Mouse (Mus musculus) brain, embryonic 14.5 days (tissue): ENCODE measurements around the gene Mertk.

Source experiments
- CTCF ChIP-seq: fragments of 200-500 bp; IDR thresholded peaks from 2 replicates; pipeline ENCODE4 v1.5.1; 2012; ENCODE audit warnings: inconsistent platforms, mild to moderate bottlenecking, moderate library complexity, borderline replicate concordance; ENCODE audit not compliant: insufficient read depth, insufficient read length; ENCODE audit errors: extremely low read depth
- POLR2A ChIP-seq: fragments of 200-500 bp; IDR thresholded peaks from 2 replicates; pipeline ENCODE4 v1.6.1; 2012; ENCODE audit warnings: mild to moderate bottlenecking, inconsistent platforms, borderline replicate concordance; ENCODE audit not compliant: poor library complexity, insufficient read depth, insufficient read length, severe bottlenecking; ENCODE audit errors: extremely low read depth

- TF ChIP-seq CTCF = no peak
- no peak for TF ChIP-seq POLR2A
Measured at GRCm38 (mm10) chr2:128820631-128821030, 121.9 kb downstream of the Mertk start.
